Mouse (Mus musculus): Measurements from ENCODE around the gene Pik3ap1.
A peak's percentile ranks its signal among the peaks of the same experiment; 100 is the strongest.

Gene Pik3ap1

DNA sequence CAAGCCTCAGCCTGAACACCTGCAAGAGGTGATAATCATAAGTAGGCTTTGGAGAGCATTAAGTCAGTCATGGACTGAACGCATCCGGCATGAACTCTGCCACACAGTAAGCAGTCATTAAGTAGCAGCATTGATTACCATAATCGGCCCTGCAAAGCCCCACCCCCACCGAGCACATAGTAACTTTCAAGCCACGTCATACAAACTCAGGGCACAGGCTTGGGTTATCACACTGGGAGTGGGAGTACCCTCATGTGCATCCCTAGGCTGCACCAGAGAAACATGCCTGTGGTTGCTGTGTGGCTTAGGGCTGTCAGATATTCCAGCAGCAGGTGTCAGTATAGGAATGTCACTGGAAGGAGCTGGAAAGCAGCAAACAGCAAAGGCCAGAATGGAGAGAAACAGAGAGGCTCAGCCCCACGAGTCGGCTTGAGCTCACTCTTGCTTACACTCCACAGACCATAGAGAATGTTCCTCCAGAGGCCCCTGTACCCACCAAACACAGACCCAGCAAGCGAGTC is 105.1 kb downstream of the Pik3ap1 start:
- DNase-seq (ENCODE audit: low spot score) = no peak

DNA sequence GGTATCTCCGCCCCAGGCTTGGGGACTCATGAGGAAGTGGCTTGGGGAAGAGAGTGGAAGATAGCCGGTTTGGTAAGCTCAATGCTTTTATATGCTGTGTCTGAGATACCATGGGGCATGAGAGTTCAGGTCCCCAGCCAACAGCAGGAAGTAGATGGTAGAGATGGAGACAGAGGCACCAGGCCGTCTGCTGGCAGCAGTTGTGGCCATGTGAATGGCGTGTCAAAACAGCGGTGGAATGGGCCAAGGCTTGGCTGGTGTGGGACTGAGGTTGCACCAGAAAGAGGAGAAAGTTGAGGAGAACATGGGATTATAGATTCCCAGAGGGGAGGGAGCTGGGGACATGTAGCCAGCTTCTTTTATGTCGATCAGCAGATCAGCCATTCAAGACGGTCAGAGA is 106.3 kb downstream of the Pik3ap1 start:
- no peak for DNase-seq (ENCODE audit: low spot score)

DNA sequence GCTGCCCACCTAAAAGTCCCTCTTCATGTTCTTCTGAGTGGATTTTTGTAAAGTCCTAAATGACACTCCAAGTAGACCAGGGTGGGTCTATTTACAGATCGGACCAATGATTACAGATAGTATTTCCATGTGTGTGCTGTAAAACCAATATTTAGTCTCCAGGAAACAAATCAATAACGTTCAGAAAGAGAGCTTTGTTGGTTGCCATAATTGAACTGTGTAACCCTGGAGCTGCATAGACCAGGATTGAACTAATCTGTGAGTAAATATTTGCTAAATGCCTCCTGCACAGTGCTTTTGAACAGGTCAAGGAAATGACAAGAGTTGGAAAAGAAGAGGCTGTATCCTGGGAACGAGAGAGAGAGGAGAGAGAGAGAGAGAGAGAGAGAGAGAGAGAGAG is 109.3 kb downstream of the Pik3ap1 start:
- no peak for DNase-seq (ENCODE audit: low spot score)

DNA sequence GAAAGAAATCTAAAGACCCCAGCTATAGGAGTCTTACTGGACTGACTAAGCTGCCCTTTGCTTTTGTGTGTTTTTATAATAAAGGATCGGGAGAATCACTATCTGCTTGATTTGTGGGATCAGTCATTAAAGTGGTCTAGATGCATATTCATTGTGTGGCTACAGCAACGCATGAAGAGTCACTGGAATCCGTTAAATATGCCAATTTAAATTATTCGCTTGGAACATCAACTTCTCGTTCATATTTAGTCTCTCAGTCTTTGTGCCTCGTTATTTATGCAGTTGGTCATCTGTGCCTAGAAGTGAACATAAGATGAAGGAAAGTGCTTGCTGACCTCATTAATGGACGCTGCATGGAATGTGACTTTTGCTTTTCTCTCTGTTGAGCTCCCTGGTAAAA is 114.0 kb downstream of the Pik3ap1 start:
- DNase-seq (ENCODE audit: low spot score) = no peak

DNA sequence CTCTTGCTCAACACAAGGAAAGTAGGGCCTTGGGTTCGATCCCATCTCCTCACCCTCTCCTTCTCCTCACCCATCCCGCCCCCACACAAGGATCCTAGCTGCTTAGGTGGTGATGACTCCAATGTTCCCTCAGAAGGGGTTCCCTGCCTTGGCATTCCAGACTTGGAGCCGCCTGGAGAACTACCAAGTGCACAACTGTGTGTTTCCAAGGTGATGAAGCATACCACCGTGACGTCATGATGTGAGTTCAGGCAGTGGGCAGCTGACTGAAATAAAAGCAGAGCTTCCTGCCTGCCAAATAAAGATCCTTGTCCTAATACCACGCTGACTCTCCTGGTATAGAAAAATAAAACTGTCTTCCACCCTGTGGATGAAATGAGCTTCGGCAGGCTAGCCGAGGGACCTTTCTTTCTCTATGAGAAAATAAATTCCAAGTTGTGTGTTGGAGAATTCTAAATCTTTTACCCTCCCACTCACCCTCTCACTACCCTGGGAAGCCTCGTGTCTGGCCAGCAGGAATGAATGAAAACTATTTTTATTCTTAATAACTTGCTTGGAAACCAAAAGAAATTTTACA is 114.7 kb downstream of the Pik3ap1 start:
- DNase-seq (ENCODE audit: low spot score) = no peak

DNA sequence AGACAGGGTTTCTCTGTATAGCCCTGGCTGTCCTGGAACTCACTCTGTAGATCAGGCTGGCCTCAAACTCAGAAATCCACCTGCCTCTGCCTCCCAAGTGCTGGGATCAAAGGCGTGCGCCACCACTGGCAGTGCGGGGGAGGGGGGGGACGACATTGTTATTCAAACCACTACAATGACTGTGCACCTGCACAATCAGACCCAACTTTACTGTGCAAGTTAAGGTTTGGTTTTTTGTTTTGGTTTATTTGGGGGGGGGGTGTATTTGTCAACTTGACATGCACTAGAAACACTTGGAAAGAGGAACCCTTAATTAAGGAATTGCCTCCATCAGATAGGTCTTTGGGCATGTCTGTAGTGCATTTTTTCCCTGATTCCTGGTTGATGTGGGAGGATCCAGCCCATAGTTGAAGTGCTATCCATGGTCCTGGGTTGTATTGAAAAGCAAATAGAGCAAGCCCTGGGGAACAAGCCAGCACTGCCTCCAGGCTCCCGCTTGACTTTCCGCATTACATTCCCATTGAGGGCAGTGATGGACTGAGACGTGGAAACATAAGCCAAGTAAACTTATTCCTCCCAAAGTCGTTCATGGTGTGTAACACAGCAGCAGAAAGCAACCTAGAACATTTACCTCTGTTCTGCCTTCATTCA is 118.5 kb downstream of the Pik3ap1 start:
- no peak for DNase-seq (ENCODE audit: low spot score)

DNA sequence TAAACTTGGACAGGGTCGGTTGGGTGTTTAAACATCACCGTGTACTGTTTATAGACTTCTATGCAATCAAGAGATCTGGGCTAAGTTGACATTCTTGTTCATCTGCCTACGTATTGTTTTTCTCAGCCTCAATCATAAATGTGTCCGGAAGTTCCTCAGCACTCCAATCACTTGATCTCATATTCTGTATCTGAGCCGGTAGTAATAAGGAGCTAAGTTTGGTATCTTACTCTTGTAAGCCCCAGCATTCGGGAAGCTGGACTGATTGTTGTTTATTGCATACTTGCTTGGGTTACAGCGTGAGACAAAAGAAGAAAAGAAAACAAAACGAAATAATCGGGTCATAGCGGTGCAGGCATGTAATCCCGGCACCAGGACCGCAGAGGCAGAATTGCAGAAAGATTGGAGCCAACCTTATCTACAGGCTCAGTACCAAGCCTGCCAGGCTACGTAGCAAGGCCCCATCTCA is 120.5 kb downstream of the Pik3ap1 start:
- no peak for DNase-seq (ENCODE audit: low spot score)

DNA sequence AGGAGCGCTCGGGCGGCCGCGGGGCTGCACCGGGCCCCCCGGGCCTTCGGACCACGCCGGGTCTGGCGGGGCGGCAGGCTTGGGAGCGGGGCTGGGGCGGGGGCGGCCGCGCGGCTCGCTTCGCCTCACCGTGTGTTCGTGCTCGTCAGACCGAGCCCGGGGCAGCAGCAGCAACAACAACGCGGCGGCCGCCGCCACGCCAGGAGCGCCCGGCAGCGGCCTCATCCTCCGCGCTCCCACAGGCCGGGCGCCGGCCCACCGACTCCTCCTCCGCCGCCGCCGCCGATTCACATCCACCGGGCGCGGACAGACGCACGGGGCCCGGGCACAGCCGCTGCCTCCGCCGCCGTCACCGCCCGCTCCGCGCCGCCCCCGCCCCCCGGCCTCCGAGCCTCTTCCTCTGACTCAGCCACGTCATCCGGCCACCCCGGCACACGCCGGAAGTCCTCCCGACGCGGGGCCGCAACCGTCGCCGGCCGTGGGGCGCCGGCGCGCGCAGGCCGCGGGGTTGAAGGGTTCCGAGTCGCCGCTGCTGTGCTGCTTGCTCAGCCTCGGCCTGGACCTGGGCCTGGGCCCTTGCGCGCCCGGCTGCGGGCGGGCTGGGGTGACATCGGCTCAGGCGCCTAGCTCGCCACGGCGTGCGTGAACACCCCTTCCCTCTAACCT is 121.1 kb downstream of the Pik3ap1 start, which contains the start of gene Tm9sf3:
TSS of gene Tm9sf3 (minus strand) at position 368 of the 666 bp plus-strand sequence.
- peak; percentile 83 for DNase-seq (ENCODE audit: low spot score)

DNA sequence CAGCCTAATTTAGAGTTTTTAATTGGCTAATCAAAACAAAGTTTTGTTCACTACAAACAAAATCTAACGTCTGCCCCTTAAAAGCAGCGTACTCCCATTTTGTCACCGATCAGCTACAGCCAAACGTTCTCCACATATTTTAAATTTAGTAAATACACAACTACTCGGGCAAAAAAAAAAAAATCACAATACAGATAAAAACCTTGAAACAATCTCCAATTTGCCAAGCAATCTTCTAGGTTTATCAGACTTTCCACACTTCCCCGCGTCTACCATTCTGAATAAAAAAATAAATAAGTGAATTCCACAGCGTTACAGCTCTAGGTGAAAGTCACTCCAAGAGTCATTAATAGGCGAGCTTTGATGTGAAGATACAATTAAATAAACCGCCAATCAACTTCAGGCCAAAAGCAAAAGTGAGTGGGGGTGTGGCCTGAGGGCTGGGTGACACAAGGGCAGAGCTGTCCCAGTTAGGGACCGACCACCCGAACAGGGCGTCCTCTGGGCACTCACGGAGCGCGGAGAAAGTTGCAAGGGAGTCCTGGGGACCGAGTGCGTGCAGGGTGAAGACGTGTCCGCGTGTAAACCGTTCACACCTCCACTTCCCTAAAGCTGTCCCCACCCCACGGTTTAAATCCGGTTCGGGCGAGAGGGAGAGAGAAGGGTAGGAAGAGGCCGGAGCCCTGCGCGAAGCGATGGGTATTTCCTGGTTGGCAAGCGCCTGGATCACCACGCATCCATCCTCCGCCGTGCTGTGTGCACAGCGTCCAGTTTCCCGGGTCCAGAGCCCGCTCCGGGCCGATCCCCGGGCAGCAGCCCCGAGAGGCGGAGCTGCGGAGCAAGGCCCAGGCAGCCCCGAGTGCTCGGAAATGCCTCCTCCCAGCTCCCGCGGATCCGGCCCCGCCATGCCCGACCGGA is 121.9 kb downstream of the Pik3ap1 start:
- peak; percentile 70 for DNase-seq (ENCODE audit: low spot score)

DNA sequence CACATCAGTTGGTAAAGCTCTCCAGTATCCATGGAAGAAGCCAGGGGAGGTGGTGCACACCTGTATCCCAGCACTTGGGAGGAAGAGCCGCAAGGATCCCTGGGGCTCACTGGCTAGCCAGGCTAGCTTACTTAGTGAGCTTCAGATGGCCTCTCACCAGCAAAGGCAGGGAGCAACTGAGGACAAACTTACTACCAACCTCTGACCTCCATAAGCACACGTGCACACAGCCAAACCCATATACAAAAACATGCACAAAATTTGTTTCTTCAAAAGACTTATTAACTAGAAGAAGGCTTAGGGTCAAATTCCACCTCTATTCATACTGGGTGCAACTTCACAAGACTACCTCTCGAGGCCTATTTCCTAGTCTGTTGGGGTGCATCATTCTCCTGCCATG is 124.2 kb downstream of the Pik3ap1 start:
- DNase-seq (ENCODE audit: low spot score) = no peak

DNA sequence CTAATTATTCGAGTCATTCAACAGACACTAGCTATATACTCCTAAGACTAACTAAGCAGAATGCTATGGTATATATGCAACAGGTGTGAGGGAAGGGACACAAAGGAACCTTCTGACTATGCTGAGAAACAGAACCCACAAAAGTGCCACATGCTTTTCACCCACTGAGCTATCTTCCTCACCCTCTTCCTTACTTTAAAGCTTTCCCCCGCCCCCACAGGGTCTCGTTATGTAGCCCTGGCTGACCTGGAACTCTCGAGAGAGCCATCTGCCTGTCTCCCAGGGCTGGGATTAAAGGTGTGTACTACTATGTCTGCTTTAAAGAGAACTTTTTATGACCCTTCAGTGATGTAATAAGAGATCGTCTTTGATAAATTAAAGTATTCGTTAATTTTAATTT is 125.6 kb downstream of the Pik3ap1 start:
- DNase-seq (ENCODE audit: low spot score) = no peak

DNA sequence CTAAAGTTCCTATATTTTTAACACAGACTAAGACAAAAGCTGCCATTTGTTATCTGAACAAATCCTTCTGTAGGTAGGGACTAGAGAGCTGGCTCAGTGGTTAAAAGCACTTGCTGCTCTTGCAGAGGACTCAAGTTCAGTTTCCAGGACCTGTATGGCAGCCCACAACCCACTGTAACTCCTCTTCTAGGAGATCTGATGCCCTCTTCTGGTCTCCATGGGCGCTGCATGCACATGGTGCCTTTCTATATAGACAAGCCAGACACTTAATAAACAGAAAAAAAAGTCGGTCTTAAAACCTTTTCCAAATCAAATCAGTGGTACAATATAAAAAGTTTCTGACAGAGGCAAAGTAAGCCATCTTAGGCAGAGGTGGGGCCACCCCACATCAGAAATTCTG is 126.2 kb downstream of the Pik3ap1 start:
- DNase-seq (ENCODE audit: low spot score) = peak; percentile 63

DNA sequence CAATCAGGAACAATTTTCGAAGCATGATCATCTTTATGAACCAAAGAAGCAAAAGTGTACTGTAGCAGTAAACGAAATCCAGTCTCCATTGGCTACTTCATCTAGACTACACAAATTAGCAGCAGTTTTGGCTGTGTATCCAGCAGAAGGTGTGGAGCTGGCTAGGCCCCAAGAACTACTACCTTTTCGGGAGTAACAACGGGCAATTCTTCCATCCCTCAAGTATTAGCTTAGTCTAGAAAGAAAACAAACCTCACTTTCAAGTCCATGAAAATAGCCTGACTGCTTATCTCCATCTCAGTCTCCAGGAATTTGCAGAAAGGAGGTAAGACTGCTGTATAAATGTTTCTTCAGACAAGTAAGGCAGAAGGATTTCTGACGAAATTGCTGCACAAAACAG is 130.3 kb downstream of the Pik3ap1 start:
- DNase-seq (ENCODE audit: low spot score) = no peak

DNA sequence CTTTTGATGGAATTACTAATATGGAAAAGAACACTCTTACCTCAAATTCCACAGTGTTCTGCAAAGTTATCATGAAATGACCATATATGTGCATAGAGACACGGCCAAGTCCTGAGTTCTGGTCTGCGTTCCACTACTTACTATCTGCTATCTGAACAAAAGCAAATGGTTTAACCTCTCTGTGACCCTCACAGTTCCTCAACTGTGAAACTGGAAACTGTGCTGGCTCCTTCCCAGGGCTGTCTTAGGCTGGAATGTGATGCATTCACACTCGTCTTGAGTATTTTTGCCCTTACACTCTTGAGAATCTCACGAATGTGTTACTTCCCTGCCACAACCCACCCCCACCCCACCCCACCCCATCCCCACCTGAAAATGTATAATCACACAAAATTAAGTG is 135.9 kb downstream of the Pik3ap1 start:
- no peak for DNase-seq (ENCODE audit: low spot score)

DNA sequence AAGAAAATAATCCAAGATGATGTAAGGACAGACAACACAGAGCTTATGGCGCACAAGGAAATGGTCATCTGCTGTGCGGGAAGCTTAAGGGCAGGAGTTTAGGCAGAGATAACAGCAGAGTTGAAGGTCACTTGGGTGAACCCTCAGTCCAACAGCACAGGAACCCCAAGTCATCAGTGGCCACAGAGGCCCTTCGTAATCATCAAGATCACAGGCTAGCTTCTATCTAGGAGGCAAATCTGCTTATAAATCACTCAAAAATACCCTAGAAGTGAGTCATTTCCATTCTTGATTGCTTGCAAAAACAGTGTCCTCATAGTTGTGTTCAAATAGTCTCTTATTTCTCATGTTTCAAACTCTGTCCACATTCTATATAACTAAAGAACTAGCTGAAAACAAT is 136.6 kb downstream of the Pik3ap1 start:
- no peak for DNase-seq (ENCODE audit: low spot score)

DNA sequence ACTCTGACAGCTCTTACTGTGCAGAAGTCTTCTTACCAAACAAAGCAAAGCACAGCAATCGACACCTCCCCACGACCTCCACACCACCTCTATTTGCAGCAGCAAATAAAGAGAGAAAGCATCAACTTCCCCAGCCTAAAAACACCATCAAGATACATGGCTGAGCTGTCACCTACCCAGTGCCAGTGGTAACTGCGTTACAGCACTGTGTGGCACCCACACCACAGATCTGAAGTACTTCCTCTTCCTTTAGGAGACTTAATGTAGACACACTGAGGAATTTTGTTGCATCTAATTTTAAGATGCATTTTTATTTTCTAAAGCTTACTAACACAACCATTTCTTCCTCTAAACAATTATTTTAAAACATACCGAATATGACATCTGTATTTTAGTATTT is 138.6 kb downstream of the Pik3ap1 start:
- no peak for DNase-seq (ENCODE audit: low spot score)

DNA sequence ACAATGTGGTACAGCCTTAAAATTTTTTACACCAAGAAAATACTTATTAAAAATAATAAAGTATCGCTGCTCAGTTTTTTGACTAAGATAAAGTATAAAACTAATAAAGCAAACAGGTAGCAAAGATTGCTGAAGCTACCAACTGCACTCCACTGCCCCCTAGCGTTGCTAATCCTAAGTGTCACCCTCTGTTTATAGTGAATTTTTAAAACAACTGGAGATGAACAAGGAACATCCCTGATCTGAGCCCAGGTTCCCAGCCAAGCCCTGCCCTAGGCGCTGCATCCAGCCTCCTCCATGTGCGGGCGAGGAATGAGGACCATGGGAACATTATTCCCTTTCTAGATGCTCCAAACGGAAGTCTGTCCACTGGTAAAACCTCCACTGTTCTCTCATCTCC is 140.3 kb downstream of the Pik3ap1 start:
- DNase-seq (ENCODE audit: low spot score) = peak; percentile 82

DNA sequence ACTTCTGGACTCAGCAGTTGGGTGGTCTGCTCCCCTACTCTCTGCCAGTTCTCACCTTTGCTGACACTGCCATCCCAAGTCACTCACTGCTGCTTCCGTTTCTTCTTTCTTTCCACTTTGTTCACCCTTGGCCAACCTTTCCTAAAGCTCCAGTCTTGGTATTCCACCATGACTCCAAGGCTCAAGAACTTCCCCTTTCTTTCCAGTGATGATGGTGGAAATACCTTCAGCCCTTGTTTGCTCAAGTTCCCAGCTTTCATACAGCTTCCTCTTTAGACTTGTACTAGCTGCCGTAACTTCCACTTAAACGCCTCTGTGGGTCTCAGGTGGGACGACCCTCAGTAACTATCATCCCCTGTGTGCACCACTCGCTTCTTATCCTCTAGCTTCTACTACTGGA is 142.9 kb downstream of the Pik3ap1 start:
- no peak for DNase-seq (ENCODE audit: low spot score)

DNA sequence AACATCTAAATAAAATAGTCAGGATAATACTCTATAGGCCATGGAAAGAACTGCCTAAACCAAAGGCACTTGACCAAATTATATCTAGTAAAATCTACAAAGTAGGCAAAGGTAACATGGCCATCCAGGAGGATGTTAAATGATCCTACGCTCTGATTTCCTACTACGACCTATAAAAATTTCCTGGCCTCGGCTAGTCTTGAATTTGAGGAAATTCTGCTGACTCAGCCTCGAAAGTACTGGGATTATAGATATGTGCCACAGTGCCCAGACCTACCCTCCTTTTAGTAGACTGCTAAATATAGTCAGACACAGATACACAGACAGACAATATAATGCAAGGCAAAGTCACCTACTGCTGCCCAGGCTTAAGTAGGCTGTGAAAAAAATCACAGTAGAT is 151.2 kb downstream of the Pik3ap1 start:
- no peak for DNase-seq (ENCODE audit: low spot score)

Data from retina, embryonic 14.5 days (tissue).